ENCODE assay signal across 15 mouse cellular contexts in genomic region chr7:114090892-114091545, GRCm38 (mm10).
"Had no signal": no experiment of that assay in that cellular context is flagged by ENCODE, and none has a peak within 500 bp of the region (broad histone marks: within the 10 kb centered on the region; RNA-seq: fewer than 3 reads in every experiment).

No protein-coding gene starts in this region.

- H3K9ac ChIP-seq: kidney, embryonic 15.5 days; limb, embryonic 15.5 days; liver, embryonic 12.5 days; lung, embryonic 14.5 days; neural tube, embryonic 13.5 days had no signal

- H3K9me3 ChIP-seq: kidney, embryonic 15.5 days; limb, embryonic 15.5 days; liver, embryonic 12.5 days; midbrain, embryonic 10.5 days; neural tube, embryonic 13.5 days had no signal

- H3K36me3 ChIP-seq: kidney, embryonic 15.5 days; limb, embryonic 15.5 days; liver, embryonic 12.5 days; midbrain, embryonic 10.5 days; neural tube, embryonic 13.5 days had no signal

- DNase-seq: kidney, adult 2 months; kidney, postnatal 14 days; lung, embryonic 14.5 days; lung, postnatal 10 days; lung, postnatal 4 days; midbrain, embryonic 14.5 days; retina, postnatal 1 day; right cerebral cortex, postnatal 14 days; thymus, adult 18-20 months had no signal

- H3K27ac ChIP-seq: kidney, embryonic 15.5 days; limb, embryonic 15.5 days; liver, embryonic 12.5 days; midbrain, embryonic 10.5 days; neural tube, embryonic 13.5 days had no signal

- ATAC-seq: liver, embryonic 12.5 days had no signal

- H3K4me3 ChIP-seq: kidney, embryonic 15.5 days; limb, embryonic 15.5 days; liver, embryonic 12.5 days; midbrain, embryonic 10.5 days; myocyte; neural tube, embryonic 13.5 days had no signal

- H3K4me2 ChIP-seq: kidney, embryonic 15.5 days; limb, embryonic 15.5 days; liver, embryonic 12.5 days; lung, embryonic 14.5 days; neural tube, embryonic 13.5 days had no signal

- H3K27me3 ChIP-seq: kidney, embryonic 15.5 days; limb, embryonic 15.5 days; liver, embryonic 12.5 days; neural tube, embryonic 13.5 days had no signal
